Mouse (Mus musculus) heart, embryonic 13.5 days (tissue): ENCODE results near the gene Krt90. TPM values are rescaled to one million over a fixed set of nuclear protein-coding genes. Genes with fewer than 3 reads are reported as not detected.

Experiments used
- ATAC-seq: fragments of 200-750 bp; cut with Nextera tagmentation; 2 replicates; pipeline ENCODE4 v1.8.0; 2017; ENCODE audit warnings: moderate TSS enrichment; ENCODE audit not compliant: insufficient number of reproducible peaks, low FRiP score, low TSS enrichment; ENCODE audit errors: extremely low read depth
- H3K27ac ChIP-seq: fragments of 300-500 bp; sonication (generic); replicated peaks from 2 replicates; pipeline ENCODE4 v1.5.1; 2015; ENCODE audit warnings: moderate library complexity, mild to moderate bottlenecking, inconsistent platforms
- H3K27me3 ChIP-seq: fragments of 300-500 bp; sonication (generic); replicated peaks from 2 replicates; pipeline ENCODE4 v1.6.1; 2015; ENCODE audit warnings: mild to moderate bottlenecking, inconsistent platforms
- H3K36me3 ChIP-seq: fragments of 300-500 bp; sonication (generic); 2 replicates; pipeline ENCODE4 v1.6.1; 2015; ENCODE audit warnings: mild to moderate bottlenecking, inconsistent platforms
- H3K4me1 ChIP-seq: fragments of 300-500 bp; sonication (generic); 2 replicates; pipeline ENCODE4 v1.6.1; 2015; ENCODE audit warnings: inconsistent platforms
- H3K4me2 ChIP-seq: fragments of 300-500 bp; sonication (generic); 2 replicates; pipeline ENCODE4 v1.6.1; 2015; ENCODE audit warnings: inconsistent platforms, mild to moderate bottlenecking, moderate library complexity
- H3K4me3 ChIP-seq: fragments of 300-500 bp; sonication (generic); 2 replicates; pipeline ENCODE4 v1.5.1; 2015; ENCODE audit warnings: moderate library complexity, mild to moderate bottlenecking, inconsistent platforms
- H3K9ac ChIP-seq: fragments of 300-500 bp; sonication (generic); 2 replicates; pipeline ENCODE4 v1.6.1; 2015; ENCODE audit warnings: inconsistent platforms, mild to moderate bottlenecking, moderate library complexity
- H3K9me3 ChIP-seq: fragments of 300-500 bp; sonication (generic); 2 replicates; pipeline ENCODE4 v1.6.1; 2016; ENCODE audit warnings: inconsistent platforms
- WGBS: fragments of 180-500 bp; shearing (Covaris S2); methylation state at CpG from one replicate; pipeline ENCODE4 v1.1.7; 2015; ENCODE audit warnings: mixed read lengths; 5-methylcytosine and 5-hydroxymethylcytosine counted together
- polyA plus RNA-seq: library from polyadenylated mRNA; unstranded; fragments of >200 nt; fragmentation: Nextera tagmentation; extraction: Ambion mirVana; gene quantifications from 2 replicates; pipeline ENCODE4 v1.2.1, GENCODE M21; 2015

Krt90 gene
- polyA plus RNA-seq = not detected in 2 replicates

DNA sequence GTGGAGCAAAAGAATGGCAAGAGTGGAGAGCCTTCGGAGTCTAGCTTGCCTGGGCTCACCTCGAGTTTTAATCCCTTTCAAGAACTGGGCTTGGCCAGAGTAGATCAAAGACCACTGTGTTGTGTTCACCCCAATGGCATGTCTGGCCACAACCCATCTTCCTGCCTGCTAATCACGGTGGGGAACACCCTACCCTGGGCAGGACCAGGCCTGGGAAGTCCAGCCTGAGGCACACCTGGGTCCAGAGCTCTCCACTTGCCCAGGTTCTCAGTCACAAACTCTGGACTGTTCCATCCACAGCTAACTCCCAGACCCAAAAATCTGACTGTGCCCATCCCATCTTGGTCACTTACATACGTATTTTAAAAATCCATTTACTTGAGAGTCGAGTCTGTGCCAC lies at the start of gene Krt90:
TSS of gene Krt90 (minus strand) at position 101 of the 400 bp plus-strand sequence.
- peaks cover 60% of the 10 kb centered on the region for H3K27me3 ChIP-seq
- no peak for ATAC-seq
- H3K27ac ChIP-seq = no peak within 1 kb of the TSS
- no peaks in the 10 kb centered on the region for H3K9me3 ChIP-seq
- H3K36me3 ChIP-seq = no peaks in the 10 kb centered on the region
- H3K9ac ChIP-seq = no peak within 1 kb of the TSS
- no peak within 1 kb of the TSS for H3K4me3 ChIP-seq
- 57% methylated on average over 5 of the region's 5 CpGs for WGBS
- H3K4me1 ChIP-seq = peaks cover 6% of the 10 kb centered on the region; the same call in 1 of the 2 replicates
- no peak within 1 kb of the TSS for H3K4me2 ChIP-seq

DNA sequence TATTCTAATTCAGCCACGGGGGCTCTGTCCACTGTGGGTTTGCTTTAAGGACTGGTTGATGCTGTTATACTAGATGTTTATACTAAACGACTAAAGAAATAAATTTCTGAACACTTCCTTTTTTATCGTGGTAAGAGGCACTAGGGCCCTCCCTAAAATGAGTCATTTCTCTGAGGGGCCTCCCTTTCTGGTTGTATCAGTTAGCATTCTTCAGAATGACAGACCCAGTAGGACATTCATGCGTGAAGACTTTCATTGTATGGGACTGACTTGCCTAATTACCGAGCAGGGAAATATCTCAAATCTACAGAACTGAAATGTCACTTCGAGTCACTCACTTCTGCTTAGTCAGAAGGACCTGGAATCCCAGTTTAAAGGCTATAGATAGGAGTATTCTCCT lies 36.4 kb upstream of the Krt90 start:
- WGBS = 59% methylated on average over 6 of the region's 6 CpGs
- H3K4me3 ChIP-seq = no peak overlapping the region
- no peaks in the 10 kb centered on the region for H3K4me1 ChIP-seq
- no peaks in the 10 kb centered on the region for H3K36me3 ChIP-seq
- no peaks in the 10 kb centered on the region; the same call in 1 of the 2 replicates for H3K27me3 ChIP-seq
- no peak for ATAC-seq
- H3K4me2 ChIP-seq = no peak overlapping the region
- H3K9ac ChIP-seq = no peak overlapping the region
- H3K27ac ChIP-seq = no peak overlapping the region
- 0 out of 2 replicates have a peak, but pooled peaks cover under 1% of the 10 kb centered on the region for H3K9me3 ChIP-seq

DNA sequence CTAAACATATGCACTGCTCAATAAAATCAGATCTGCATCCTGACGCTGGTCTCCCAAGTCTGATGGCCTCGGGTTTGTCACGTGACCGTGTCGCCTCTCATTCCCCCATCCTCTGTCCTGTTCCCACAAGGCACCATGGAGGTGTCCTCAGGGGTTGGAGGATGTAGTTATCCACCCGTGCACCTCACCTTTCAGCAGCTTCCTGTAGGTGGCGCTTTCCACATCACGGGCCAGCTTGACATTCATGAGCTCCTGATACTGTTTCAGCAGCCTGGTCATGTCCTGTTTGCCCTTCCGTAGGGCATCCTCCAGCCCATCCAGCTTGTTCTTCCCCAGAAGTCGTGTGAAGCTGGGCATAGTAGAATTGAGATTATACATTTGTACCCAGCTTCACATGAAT lies 25.5 kb upstream of the Krt90 start:
- Histone ChIP-seq H3K27me3 (peaks cover 15% of the 10 kb centered on the region), H3K4me1 (peaks cover 7% of the 10 kb centered on the region), H3K4me3 (no peak overlapping the region), H3K4me2 (no peak overlapping the region), H3K36me3 (no peaks in the 10 kb centered on the region), H3K9me3 (no peaks in the 10 kb centered on the region), H3K9ac (no peak overlapping the region), H3K27ac (no peak overlapping the region)
- no peak for ATAC-seq
- 68% methylated on average over 10 of the region's 10 CpGs for WGBS

DNA sequence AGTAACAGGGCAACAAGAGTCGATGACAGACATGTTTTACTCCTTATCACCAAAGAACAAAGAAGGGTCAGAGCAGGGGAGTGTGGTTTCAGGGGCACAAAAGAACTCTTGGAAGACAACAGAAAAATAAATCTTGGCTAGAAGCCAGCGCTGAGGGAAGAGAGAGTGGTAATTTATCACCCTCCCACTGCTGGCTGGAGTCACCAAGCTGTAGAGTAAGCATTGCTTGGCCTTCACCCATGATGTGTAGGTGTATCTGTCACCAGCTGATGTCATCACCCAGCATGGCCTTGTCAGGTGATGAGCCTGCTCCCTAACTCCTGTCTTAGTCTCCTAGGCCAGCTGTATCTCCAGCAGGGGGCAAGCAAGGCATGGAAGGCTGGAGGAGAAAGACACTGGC lies 21.7 kb upstream of the Krt90 start:
- Histone ChIP-seq H3K9ac (no peak overlapping the region), H3K27ac (no peak overlapping the region), H3K27me3 (peaks cover 25% of the 10 kb centered on the region), H3K4me1 (peaks cover 7% of the 10 kb centered on the region), H3K4me2 (no peak overlapping the region), H3K9me3 (no peaks in the 10 kb centered on the region), H3K36me3 (no peaks in the 10 kb centered on the region), H3K4me3 (no peak overlapping the region)
- no peak for ATAC-seq
- WGBS = 25% methylated on average over 2 of the region's 2 CpGs

DNA sequence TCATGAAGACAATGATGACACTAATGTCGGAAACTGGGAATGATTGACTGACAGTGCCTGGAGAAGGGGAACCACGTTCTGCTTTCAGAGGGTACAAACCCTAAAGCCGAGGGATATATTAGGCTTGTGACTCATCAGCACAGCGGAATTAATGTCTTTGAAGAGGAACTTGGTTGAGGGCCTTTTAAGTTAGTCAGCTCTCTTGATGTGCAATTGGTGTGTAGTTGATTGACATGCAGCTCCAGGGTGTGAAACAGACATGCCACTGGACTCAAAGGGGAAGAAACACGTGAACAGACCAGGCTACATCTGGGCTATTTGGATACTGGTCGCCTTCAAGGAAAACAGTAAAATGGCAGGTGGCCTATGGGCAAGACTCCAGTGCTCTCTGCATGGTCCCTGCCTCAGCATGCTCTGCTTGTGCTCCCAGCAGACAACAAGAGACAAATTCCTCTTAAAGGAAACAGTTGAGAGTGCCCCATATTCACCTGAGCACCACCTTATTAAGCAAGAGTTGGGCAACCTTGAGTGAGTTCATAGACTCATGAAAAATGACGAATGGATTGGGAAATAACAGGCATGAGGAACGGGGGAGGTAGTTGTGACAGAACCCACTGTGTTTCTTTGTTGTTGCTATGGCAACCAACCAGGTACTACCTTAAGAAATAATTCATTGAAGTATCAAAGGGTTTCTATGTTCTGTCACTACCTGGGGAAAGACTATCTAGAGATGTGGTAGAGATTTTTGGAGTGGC lies 20.6 kb upstream of the Krt90 start:
- H3K9ac ChIP-seq = no peak overlapping the region
- H3K4me3 ChIP-seq = no peak overlapping the region
- no peak overlapping the region for H3K27ac ChIP-seq
- no peak for ATAC-seq
- peaks cover 25% of the 10 kb centered on the region for H3K27me3 ChIP-seq
- no peaks in the 10 kb centered on the region for H3K36me3 ChIP-seq
- peaks cover 7% of the 10 kb centered on the region for H3K4me1 ChIP-seq
- no peak overlapping the region for H3K4me2 ChIP-seq
- 66% methylated on average over 8 of the region's 8 CpGs for WGBS
- no peaks in the 10 kb centered on the region for H3K9me3 ChIP-seq

DNA sequence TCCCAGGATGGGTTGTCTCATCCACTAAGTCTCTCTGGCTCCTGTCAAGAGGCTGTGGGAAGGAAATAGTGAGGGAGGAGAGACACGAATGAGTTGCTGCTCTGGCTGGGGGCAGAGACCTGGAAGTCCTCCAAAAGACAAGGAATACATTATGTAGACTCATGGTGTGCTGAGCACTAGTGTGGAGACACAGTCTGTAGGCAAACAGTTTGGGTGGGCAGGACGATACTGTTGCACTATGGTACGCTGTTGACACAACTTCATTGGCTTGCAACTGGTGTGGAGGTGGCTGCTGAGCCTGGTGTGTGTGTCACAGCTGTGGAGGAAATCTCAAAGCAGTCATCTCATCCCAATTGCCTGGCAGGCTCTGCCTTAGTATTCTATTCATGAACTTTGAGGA lies 19.0 kb upstream of the Krt90 start:
- Histone ChIP-seq H3K4me2 (no peak overlapping the region), H3K4me3 (no peak overlapping the region), H3K27me3 (peaks cover 17% of the 10 kb centered on the region), H3K9me3 (no peaks in the 10 kb centered on the region), H3K27ac (no peak overlapping the region), H3K36me3 (no peaks in the 10 kb centered on the region), H3K4me1 (peaks cover 7% of the 10 kb centered on the region), H3K9ac (no peak overlapping the region)
- WGBS = 64% methylated on average over 3 of the region's 3 CpGs
- ATAC-seq = no peak

- ATAC-seq = no peak
- Histone ChIP-seq H3K9me3 (no peaks in the 10 kb centered on the region), H3K27me3 (peaks cover 43% of the 10 kb centered on the region), H3K4me1 (no peaks in the 10 kb centered on the region), H3K4me2 (no peak overlapping the region), H3K36me3 (no peaks in the 10 kb centered on the region), H3K27ac (no peak overlapping the region), H3K4me3 (no peak overlapping the region), H3K9ac (no peak overlapping the region)
- 64% methylated on average over 5 of the region's 5 CpGs for WGBS
Measured at GRCm38 (mm10) chr15:101575506-101575905, 12.8 kb upstream of the Krt90 start.

GRCm38 (mm10) chr15:101573796-101574345 lies 11.1 kb upstream of the Krt90 start, which contains the start of gene Krt75:
Krt75 (minus strand) TSS chr15:101573904.
- no peak within 1 kb of the TSS for H3K27ac ChIP-seq
- no peaks in the 10 kb centered on the region for H3K36me3 ChIP-seq
- no peak for ATAC-seq
- no peak within 1 kb of the TSS for H3K4me3 ChIP-seq
- H3K27me3 ChIP-seq = peaks cover 54% of the 10 kb centered on the region
- WGBS = 57% methylated on average over 15 of the region's 15 CpGs
- H3K9ac ChIP-seq = no peak within 1 kb of the TSS
- H3K4me1 ChIP-seq = no peaks in the 10 kb centered on the region
- H3K4me2 ChIP-seq = no peak within 1 kb of the TSS
- H3K9me3 ChIP-seq = no peaks in the 10 kb centered on the region

GRCm38 (mm10) chr15:101567780-101568179 lies 5.0 kb upstream of the Krt90 start:
- Histone ChIP-seq H3K4me1 (no peaks in the 10 kb centered on the region), H3K4me2 (no peak overlapping the region), H3K9me3 (no peaks in the 10 kb centered on the region), H3K9ac (no peak overlapping the region), H3K27me3 (peaks cover 68% of the 10 kb centered on the region), H3K36me3 (no peaks in the 10 kb centered on the region), H3K27ac (no peak overlapping the region), H3K4me3 (no peak overlapping the region)
- 38% methylated on average over 7 of the region's 7 CpGs for WGBS
- ATAC-seq = no peak

GRCm38 (mm10) chr15:101558034-101558646 lies 4.6 kb downstream of the Krt90 start:
- Histone ChIP-seq H3K27ac (no peak overlapping the region), H3K27me3 (peaks cover 65% of the 10 kb centered on the region), H3K4me2 (no peak overlapping the region), H3K9me3 (no peaks in the 10 kb centered on the region), H3K36me3 (no peaks in the 10 kb centered on the region), H3K4me3 (no peak overlapping the region), H3K4me1 (peaks cover 6% of the 10 kb centered on the region; the same call in 1 of the 2 replicates), H3K9ac (no peak overlapping the region)
- no peak for ATAC-seq
- 18% methylated on average over 7 of the region's 7 CpGs for WGBS

DNA sequence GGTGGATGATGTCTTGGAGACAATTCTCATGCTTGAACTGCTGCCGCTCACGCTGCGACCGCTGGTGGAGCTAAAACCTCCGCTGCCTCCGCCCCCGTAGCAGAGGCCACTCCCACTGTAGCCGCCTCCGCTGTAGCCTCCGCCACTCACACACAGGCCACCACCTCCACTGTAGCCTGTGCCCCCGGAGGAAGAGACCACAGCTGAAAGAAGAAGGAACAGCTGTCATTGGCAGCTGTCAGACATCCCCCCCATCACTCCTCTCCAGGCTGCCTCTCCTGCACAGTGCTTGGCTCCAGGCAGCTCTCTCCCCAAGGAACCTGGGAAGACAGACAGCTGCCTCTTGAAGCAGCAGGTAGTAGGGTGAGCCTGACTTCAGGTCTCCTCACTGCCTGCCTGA lies 9.6 kb downstream of the Krt90 start:
- 2% methylated on average over 11 of the region's 11 CpGs for WGBS
- H3K36me3 ChIP-seq = no peaks in the 10 kb centered on the region
- no peak overlapping the region for H3K27ac ChIP-seq
- no peak overlapping the region for H3K4me3 ChIP-seq
- H3K9ac ChIP-seq = peak overlapping the region; percentile 44; the same call in 1 of the 2 replicates
- peaks cover 8% of the 10 kb centered on the region for H3K4me1 ChIP-seq
- H3K4me2 ChIP-seq = peak overlapping the region; percentile 39
- peaks cover 78% of the 10 kb centered on the region for H3K27me3 ChIP-seq
- no peak for ATAC-seq
- H3K9me3 ChIP-seq = no peaks in the 10 kb centered on the region
